Mouse (Mus musculus) megakaryocyte, adult 5-6 weeks (primary cell): ENCODE measurements around the gene Pctp. TPM values are rescaled to one million over a fixed set of nuclear protein-coding genes. Genes with fewer than 3 reads are reported as not detected.
A peak's percentile ranks its signal among the peaks of the same experiment; 100 is the strongest.

Experiments
- ATAC-seq: 2 replicates; pipeline ENCODE4 v1.8.0; 2016; ENCODE audit warnings: mild to moderate bottlenecking, inconsistent platforms; ENCODE audit not compliant: poor library complexity, severe bottlenecking
- total RNA-seq, 2 experiments: library from RNA; stranded (forward) in 1 of 2; stranded (reverse) in 1 of 2; fragments of 153-499, 151-499 nt in 1 of 2; fragments of 221-1000, 200-1000 nt in 1 of 2; gene quantifications; 2 replicates each; pipeline versions ENCODE4 v1.2.3 to v1.2.4; 2015 to 2017

Pctp gene
- total RNA-seq, 2 experiments from 2014 or later = 7.2 to 15.3 TPM

DNA sequence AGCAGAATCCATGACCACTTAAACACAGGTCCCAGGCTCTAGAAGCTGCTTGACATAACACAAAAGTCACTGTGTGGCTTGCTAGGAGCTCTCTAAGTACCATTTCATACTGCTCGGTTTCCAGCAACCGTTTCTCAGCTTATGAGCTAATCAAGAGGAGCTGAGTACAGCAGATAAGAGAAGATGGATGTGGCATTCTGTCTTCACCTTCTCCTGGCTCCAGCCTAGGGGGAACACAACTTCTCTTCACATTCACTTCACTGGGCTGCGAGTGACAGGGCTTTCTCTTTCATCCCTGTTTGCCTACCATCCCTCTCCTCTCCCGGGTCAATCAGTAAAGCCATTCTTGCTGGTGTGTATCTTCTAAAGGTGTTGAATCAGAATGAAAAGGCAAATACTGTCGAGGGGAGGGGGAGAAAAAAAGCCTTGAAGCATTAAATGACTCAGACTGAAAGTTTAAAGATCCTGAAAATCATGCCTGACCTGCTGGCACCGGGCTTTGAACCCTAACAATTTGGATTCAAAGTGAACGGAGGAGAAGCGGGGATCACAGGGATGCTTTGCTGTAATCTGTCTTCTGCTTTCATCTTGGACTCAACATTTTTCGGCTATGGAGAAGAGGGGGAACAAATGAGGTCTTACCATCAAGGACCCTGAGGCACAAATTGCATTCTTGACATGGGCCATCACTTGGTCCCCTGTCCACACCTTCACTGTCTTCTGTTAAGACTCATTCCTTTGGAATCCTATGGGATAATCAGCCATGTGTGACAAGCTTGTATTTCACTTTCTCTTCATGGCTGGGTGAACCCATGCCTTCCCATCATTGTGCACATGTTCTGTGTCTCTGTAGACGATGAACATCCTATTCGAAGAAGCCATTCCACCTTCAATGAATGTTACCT is 23.5 kb downstream of the Pctp start:
- ATAC-seq = no peak

DNA sequence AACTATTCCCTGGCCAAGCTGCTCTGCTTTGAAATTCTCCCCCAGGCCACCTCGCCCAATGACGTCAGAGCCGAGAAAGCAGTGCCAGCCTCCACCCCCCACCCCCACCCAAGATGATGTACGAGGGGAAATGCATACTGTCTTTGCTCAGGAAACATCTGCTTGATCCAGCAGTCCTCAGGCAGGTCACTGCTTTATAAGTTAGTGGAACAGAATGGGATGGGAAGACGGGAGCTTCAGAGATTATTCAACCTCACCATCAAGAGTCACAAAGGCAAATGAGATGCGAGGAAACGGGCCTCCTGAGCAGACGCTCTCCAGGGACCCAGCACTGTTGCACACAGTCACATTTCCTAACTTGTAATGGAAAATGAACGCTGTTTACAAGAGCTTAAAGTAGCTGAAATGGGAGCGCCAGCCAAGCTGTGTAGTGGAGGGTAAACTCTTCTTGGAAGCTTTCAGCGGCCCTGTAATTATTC is 24.3 kb downstream of the Pctp start:
- no peak for ATAC-seq

DNA sequence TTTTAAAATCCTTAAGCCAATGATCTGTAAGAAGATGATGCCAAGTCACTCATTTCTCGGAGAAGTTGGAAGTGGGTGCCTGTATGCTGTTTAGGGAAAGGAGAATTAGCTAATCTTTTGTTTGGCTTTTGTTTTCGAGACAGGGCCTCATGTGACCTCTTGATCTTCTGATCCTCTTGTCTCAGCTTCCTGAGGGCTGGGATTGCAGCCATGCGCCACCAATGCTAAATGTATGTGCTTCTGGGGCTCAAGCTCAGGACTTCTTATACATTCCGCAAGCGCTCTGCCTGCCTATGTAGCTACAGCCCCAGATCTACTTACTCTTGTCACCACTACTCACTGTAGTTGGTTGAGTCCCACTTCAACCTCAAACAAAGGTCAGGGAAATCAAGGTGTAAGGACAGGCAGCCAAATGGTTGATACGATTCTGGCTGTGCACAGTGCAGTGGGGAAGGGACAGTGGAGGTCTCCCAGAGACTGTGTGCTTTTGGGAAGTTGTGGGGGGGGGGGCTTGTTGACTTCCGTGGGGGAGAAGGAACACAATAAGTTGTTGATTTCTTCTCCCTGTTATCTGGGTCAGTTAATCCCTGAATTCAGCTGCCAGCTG is 24.8 kb downstream of the Pctp start:
- no peak for ATAC-seq

DNA sequence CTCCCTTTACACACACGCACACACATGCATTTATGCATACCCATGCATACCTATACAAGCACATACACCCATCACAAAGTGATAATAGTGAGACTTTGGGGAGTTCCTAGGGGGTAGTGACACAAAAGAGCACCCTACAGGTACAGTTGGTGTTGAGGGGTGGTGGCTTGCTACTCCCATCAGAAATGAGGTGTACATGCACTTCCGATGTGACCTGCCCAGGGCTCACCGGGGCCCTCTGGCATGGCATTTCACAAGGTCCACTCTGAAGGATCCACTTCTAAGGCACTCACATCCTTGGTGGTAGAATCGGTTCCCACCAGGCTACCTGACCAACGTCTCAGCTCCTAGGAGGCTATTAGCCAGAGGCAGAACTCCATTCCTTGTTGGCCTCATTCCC is 26.3 kb downstream of the Pctp start:
- 0 out of 2 replicates have a peak, but pooled peaks have one; percentile 16 for ATAC-seq

DNA sequence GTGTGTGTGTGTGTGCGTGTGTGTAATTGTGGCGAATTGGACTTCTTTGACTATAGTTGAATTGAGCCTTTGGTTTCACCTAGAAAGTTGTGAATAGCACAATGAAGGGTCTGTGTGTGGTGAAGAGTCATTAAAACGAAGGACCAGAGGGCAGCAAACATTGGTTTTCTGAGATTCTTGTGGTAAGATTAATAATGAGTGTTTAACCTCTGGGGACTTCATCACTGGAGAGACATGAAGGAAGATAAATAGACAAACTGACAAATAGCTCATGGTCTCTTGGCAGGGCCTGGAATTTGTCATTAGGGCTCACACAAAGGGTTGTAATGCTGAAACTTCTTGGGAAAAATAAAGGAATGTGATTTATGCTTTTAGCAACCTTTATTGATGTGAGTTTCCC is 31.4 kb downstream of the Pctp start:
- ATAC-seq = no peak

DNA sequence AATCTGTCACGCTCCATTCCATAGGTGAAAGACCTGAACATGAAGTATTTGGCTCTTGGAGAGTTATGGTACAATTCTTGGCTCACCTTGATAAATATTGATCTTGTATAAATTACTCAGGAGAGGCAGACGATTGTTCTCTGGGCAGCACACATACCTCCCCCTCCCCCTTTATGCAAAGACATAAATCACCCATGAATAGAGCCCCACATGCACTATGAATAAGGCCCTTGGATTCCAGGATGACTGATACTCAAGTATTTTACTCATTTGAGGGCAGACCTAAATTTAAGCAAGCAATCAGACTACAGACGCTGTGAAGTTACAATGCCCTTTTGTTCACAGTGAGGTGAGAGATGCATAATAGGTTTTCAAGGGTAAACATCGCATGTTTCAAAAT is 32.0 kb downstream of the Pctp start:
- ATAC-seq = no peak

DNA sequence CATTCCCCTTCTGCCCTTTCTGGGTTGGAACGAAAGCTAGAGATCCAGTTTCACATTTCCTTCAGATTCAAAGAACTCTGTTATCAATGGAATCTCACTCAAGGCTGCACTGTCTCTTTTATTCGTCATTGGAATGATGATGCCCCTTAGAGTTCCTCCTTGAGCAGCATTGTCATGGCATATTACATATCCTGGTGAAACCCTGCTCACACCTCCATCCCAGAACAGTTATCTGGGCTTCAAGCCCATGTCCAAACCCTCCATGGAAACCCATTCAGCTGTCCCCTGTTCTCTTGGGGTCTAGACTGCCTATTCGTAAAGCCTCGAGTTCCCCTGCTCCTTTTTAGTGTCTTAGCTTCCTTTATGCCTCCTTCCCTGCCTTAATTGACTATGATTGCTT is 33.6 kb downstream of the Pctp start:
- no peak for ATAC-seq

DNA sequence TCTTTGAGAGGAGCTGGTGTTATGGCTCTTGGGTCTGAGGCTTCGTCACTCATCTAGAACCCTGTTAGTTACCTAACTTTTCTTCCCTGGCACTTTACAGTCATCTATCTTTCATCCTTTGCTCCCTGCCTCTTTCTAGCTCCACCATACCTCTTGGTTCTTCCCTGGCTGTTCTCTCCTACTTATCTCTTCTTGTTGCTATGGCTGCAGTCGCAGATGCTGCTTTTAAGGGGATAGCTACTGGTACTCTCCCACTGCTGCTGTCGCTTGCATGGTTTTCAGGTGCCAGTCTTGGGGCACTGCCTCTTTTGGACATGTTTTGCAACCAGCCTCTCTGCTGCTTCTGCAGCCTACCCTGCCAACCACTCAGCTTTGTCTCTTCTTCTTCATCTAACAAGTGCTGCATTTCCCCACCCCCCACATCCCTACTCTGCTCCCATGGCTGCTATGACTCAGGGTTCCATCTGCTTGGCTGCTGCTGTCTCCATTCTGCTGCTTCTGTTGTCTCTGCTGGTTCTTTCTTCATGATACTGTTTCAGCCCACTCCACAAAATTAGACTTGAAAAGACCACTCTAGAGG is 51.9 kb downstream of the Pctp start:
- no peak for ATAC-seq

DNA sequence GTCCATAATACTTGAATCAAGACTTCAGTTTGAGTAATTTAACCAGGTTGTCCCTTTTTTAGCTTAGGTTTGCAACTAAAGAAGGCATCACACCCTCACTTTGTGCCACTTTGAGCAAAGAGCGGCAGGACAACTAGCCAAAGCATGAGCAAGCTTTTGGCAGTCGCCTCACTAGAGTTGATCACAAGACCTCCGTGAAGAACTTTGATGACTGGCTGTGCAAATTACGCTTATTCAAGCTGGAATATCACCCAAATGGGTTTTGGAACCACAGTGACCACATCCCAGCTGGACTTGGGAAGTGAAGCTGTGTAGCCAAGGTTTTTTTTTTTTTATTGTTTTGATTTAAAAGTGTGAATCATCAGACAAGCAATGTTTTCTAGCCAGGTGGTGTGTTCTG is 54.9 kb downstream of the Pctp start:
- no peak for ATAC-seq

DNA sequence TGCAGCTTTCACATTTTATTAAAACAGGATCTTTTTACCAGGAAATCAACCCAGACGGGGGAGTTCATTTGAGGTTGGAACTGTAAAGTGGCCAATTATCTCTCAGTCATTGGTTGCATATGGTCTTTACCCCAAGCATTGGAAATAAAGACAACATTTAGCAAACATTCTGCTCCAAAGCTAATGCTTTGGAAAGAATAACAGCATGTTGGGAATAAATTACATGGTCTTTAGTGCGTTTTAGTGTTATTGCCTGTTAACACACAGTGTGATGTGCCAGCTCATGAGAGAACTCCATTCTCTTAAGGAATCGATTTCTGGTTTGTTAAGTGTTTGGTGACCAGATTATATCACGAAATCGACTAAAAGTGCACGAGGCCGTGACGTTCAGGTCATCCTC is 57.5 kb downstream of the Pctp start:
- no peak for ATAC-seq

DNA sequence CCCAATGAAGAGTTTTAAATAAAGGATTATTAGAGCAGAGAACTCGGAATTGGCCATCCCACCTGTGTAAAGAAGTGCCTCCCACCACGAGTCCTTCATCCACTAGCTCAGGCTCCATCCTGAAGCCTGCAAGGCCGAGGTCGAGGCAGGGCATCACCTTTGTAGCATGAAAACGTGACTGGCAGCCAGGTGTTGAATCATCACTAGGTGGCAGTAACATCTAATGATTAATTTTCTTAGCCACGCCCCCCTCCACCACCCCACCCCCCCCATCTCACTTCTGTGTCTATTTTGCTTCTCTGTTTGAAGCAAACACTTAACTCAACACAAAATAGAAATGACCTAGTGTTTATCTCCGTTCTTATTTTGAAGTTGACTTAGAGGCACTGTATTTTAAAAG is 65.5 kb downstream of the Pctp start:
- ATAC-seq = peak; percentile 47; the same call in 1 of the 2 replicates

Other genes starting within 250 kb of the Pctp start
- not detected in 2 replicates for gene Ankfn1, start 225.2 kb downstream of the Pctp start, total RNA-seq (2015)
- not detected in 2 replicates for gene Ankfn1, start 225.2 kb downstream of the Pctp start, total RNA-seq (2017)
- gene Tmem100, start 27.5 kb upstream of the Pctp start, total RNA-seq (2015) = 0.36 TPM in 1 of 2 replicates, not detected in the other
- not detected in 2 replicates for gene Tmem100, start 27.5 kb upstream of the Pctp start, total RNA-seq (2017)
- gene Gm45716, start 184.8 kb upstream of the Pctp start, total RNA-seq (2015) = 4.5 and 4.8 TPM in 2 replicates
- gene Gm45716, start 184.8 kb upstream of the Pctp start, total RNA-seq (2017) = 5.6 and 6.9 TPM in 2 replicates
- gene Mmd, start 246.6 kb upstream of the Pctp start, total RNA-seq (2015) = 13.9 and 14.5 TPM in 2 replicates
- gene Mmd, start 246.6 kb upstream of the Pctp start, total RNA-seq (2017) = 10.7 and 11.1 TPM in 2 replicates